ENCODE assay signal across 1 mouse cellular context in genomic region chr5:144998491-144998890, GRCm38 (mm10).
TF ChIP-seq lines count a peak whose summit lies in the region.

No protein-coding gene starts in this region.

TF ChIP-seq in CH12.LX, 34 proteins besides CTCF, POLR2A, EP300 and RAD21:
- TF ChIP-seq UBTF (IDR thresholded peaks at IDR 0.05; ENCODE audit: low read depth, low read length) (no peak), ZNF384 (IDR thresholded peaks at IDR 0.05; ENCODE audit: low read depth, low read length) (peak; percentile 36; the same call in 1 of the 2 replicates), MAX (IDR thresholded peaks at IDR 0.05; ENCODE audit: low read length) (no peak), ZC3H11A (IDR thresholded peaks at IDR 0.05; ENCODE audit: low read depth, low read length) (no peak), KAT2A (IDR thresholded peaks at IDR 0.05; ENCODE audit: insufficient replicate concordance, low read length) (no peak), HCFC1 (IDR thresholded peaks at IDR 0.05; ENCODE audit: low read depth, low read length) (no peak), RCOR1 (conservative IDR thresholded peaks at IDR 0.05; ENCODE audit: low read depth, low read length) (no peak), E2F4 (IDR thresholded peaks at IDR 0.05; ENCODE audit: insufficient replicate concordance, low read depth, low read length) (no peak), CHD2 (IDR thresholded peaks at IDR 0.05; ENCODE audit: low read length) (no peak), ZKSCAN1 (IDR thresholded peaks at IDR 0.05; ENCODE audit: borderline replicate concordance, low read depth, low read length) (no peak), NRF1 (IDR thresholded peaks at IDR 0.05; ENCODE audit: low read depth, low read length) (no peak), ETS1 (conservative IDR thresholded peaks at IDR 0.05; ENCODE audit: low read depth, low read length) (no peak), TBP (conservative IDR thresholded peaks at IDR 0.05; ENCODE audit: low read depth, low read length) (no peak), GABPA (IDR thresholded peaks at IDR 0.05; ENCODE audit: insufficient replicate concordance, low read depth, low read length) (no peak), POLR2AphosphoS2 (IDR thresholded peaks at IDR 0.05; ENCODE audit: low read depth, low read length) (no peak), USF2 (conservative IDR thresholded peaks at IDR 0.05; ENCODE audit: low read depth, low read length) (no peak), ZMIZ1 (IDR thresholded peaks at IDR 0.05; ENCODE audit: low read depth, low read length) (no peak), NELFE (IDR thresholded peaks at IDR 0.05; ENCODE audit: low read depth, low read length) (peak; percentile 72; the same call in 1 of the 2 replicates), MEF2A (IDR thresholded peaks at IDR 0.05; ENCODE audit: borderline replicate concordance, low read depth, low read length) (no peak), SMC3 (IDR thresholded peaks at IDR 0.05; ENCODE audit: low read depth, low read length) (peak; percentile 62), CHD1 (IDR thresholded peaks at IDR 0.05; ENCODE audit: low read depth, low read length) (no peak), SIN3A (IDR thresholded peaks at IDR 0.05; ENCODE audit: low read length) (no peak)
